Mouse (Mus musculus) left cerebral cortex, adult 2 months (tissue): ENCODE results near the gene Fhl2. TPM values are rescaled to one million over a fixed set of nuclear protein-coding genes. Genes with fewer than 3 reads are reported as not detected.

ENCODE experiments used
- DNase-seq, 2 experiments: peaks; one replicate each; pipeline ENCODE4 v3.0.0; 2021 to 2022; ENCODE audit warnings: low spot score in 2 of 2, mixed read lengths in 1 of 2; ENCODE audit errors: extremely low spot score in 1 of 2
- H3K27ac ChIP-seq: fragments of 200-600 bp; 2 replicates; pipeline ENCODE4 v1.8.1; 2022
- H3K4me3 ChIP-seq: fragments of 200-600 bp; 2 replicates; pipeline ENCODE4 v1.8.1; 2022
- CTCF ChIP-seq: fragments of 200-600 bp; IDR thresholded peaks from 2 replicates; pipeline ENCODE4 v1.8.1; 2022; ENCODE audit warnings: antibody characterized with exemption, mild to moderate bottlenecking, moderate library complexity
- intact Hi-C: fragments of 180-260 bp; cut with DNase I; formaldehyde crosslinking; loops from one replicate; pipeline ENCODE4 v1.15.1; 2025
- long read RNA-seq, 2 experiments: library from polyadenylated mRNA; stranded (forward); transcript quantifications; one replicate each; pipeline ENCODE4 v2.0.0; 2021; ENCODE audit warnings: borderline mapping rate in 2 of 2
- total RNA-seq, 2 experiments: library from RNA; stranded (reverse); gene quantifications; 2 replicates each; pipeline ENCODE4 v1.2.3; 2021

Fhl2 gene
- 10 to 100 TPM; 56.3 to 62.8 TPM for total RNA-seq
- long read RNA-seq, experiment 1, transcript Fhl2-201 (6 exons, 1,563 nt): major isoform, 39 of 41 reads
- long read RNA-seq, experiment 1, partial matches to known transcripts: 2 of 41 reads
- long read RNA-seq, experiment 1, other reads (novel, unspliced or antisense): 0 of 41 reads
- long read RNA-seq, experiment 2, transcript Fhl2-201 (6 exons, 1,563 nt): major isoform, 12 of 14 reads
- long read RNA-seq, experiment 2, partial matches to known transcripts: 2 of 14 reads
- long read RNA-seq, experiment 2, other reads (novel, unspliced or antisense): 0 of 14 reads

DNA sequence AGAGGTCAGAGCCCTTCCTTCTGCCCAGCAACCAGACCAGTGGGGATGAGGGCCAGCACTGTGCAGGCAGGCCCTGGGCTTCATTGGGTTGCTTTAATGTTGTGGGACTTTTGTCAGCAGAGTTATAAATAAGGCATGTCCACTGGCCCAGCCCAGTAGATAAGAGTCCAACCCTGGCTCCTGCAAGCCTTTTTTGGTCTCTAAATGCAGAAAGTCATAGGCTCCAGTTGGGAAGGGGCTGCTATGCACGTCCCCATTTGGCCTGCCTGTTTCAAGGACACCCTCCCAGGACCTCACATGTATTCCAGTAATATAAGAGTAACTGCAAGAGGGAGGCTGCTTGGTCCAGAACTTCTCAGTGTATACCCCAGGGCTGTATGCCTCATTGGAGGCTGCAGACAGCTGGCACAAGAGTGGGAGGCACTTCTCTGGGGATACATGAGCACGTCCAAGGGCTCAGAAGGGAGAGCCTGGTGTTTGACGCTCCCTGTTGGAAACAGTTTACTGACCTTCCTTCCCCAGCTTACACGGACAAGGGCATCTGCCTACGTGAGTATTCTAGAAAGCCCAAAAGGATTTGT lies at the start of gene Fhl2:
Fhl2 (minus strand) TSS at position 324 of the 581 bp plus-strand sequence.
- intact Hi-C loops: loop anchor here (5.0 kb wide), 1 partner anchor 34 kb away; no protein-coding TSS in a partner anchor
- DNase-seq: no peak
- TF ChIP-seq CTCF: no peak
- H3K27ac ChIP-seq: no peak within 1 kb of the TSS; the same call in 1 of the 2 replicates
- no peak within 1 kb of the TSS for H3K4me3 ChIP-seq

GRCm38 (mm10) chr1:43245014-43245413 lies 48.2 kb upstream of the Fhl2 start:
- intact Hi-C loops: no loop called here
- no peak for TF ChIP-seq CTCF
- no peak for DNase-seq
- H3K27ac ChIP-seq: no peak overlapping the region
- no peak overlapping the region for H3K4me3 ChIP-seq

- Histone ChIP-seq H3K27ac (no peak overlapping the region), H3K4me3 (no peak overlapping the region)
- intact Hi-C loops: no loop called here
- no peak for DNase-seq
- TF ChIP-seq CTCF: no peak
Observed at GRCm38 (mm10) chr1:43241208-43241607, 44.4 kb upstream of the Fhl2 start.

DNA sequence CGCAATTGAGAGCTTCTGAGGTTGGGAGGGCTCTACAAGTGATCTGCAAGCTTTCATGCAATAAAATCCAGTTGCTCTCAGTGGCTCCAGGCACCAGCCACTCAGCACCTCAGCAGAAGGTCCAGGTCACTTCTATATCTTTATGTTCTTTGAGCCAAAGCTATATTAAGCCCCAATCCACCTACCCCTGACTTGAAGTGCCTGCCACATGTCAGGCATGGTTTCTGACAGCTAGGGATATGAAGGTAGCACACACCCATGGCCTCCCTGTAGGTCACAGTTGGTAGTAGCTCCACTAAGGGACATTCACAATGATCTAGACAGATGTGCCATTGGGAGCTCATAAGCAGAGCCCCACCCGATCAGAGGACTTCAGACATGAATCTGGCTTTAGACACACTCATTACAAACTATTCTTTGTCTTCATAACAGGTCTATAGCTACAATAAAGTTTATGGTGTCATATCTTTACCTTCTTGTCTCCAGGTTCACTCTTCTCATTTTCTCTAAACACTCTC lies 43.1 kb upstream of the Fhl2 start:
- intact Hi-C loops: no loop called here
- DNase-seq: no peak
- Histone ChIP-seq H3K4me3 (no peak overlapping the region), H3K27ac (no peak overlapping the region)
- TF ChIP-seq CTCF: no peak

- no peak for TF ChIP-seq CTCF
- H3K4me3 ChIP-seq: no peak overlapping the region
- DNase-seq: no peak
- H3K27ac ChIP-seq: no peak overlapping the region
- intact Hi-C loops: no loop called here
Observed at GRCm38 (mm10) chr1:43238471-43238870, 41.7 kb upstream of the Fhl2 start.

GRCm38 (mm10) chr1:43237360-43238235 lies 40.8 kb upstream of the Fhl2 start:
- intact Hi-C loops: no loop called here
- DNase-seq: no peak
- no peak for TF ChIP-seq CTCF
- H3K4me3 ChIP-seq: no peak overlapping the region
- no peak overlapping the region for H3K27ac ChIP-seq

DNA sequence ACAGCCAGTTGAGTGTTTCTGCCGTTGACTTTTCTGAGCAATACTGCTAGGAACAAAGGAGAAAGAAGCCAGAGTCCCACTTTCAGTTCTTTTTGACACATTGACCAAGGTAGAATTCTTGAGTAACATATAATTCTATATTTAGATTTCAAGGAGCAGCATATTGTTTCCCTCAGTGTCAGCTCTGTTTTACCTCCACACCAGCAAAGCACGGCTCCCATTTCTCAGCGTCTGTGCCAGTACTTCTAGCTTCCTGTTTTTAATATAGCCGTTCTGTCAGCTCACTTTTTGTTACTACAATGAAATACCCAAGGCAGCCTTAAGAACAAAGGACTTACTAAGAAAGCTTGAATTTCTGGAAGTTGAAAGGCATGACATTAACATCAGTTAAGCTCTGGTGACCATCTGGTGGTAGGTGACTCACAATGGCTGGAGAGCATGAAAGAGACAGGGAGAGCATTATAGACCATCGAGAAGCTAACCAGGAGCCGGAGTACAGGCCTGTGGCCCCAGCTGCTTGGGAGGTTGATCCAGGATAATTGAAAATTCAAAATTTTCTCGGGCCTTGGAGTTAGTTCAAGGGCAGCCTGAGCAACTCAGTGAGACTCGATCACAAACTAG lies 28.9 kb upstream of the Fhl2 start:
- intact Hi-C loops: no loop called here
- DNase-seq: no peak
- TF ChIP-seq CTCF: no peak
- no peak overlapping the region for H3K27ac ChIP-seq
- H3K4me3 ChIP-seq: no peak overlapping the region

GRCm38 (mm10) chr1:43224943-43225342 lies 28.2 kb upstream of the Fhl2 start:
- intact Hi-C loops: no loop called here
- H3K27ac ChIP-seq: no peak overlapping the region
- no peak overlapping the region for H3K4me3 ChIP-seq
- no peak for TF ChIP-seq CTCF
- DNase-seq: no peak

GRCm38 (mm10) chr1:43224171-43224570 lies 27.4 kb upstream of the Fhl2 start:
- Histone ChIP-seq H3K27ac (no peak overlapping the region), H3K4me3 (no peak overlapping the region)
- TF ChIP-seq CTCF: no peak
- intact Hi-C loops: no loop called here
- no peak for DNase-seq

DNA sequence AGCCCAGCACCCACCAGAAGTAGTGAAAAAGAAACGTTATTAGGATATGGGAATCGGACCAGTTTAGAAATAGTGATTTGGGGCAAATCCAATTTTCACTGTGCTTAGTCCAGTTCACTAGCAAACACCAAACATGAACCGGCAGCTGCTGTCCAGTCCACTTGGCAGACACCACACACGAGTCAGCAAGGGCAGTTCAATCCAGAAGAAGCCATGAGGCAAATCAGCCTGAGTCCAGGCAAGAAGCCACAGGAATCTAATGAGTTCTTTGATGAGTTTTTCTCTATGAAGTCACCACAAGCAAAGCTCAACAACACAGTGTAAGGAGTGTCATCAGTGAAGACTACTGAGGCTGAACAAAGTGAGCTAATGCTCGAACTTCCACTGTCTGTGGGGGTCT lies 26.3 kb upstream of the Fhl2 start:
- TF ChIP-seq CTCF: no peak
- intact Hi-C loops: no loop called here

GRCm38 (mm10) chr1:43218016-43218680 lies 21.4 kb upstream of the Fhl2 start:
- intact Hi-C loops: loop anchor here (1.0 to 5.0 kb wide), 2 partner anchors 41 to 81 kb away; no protein-coding TSS in a partner anchor
- no peak overlapping the region for H3K4me3 ChIP-seq
- DNase-seq: no peak
- no peak for TF ChIP-seq CTCF
- H3K27ac ChIP-seq: peak overlapping the region; percentile 77; the same call in 1 of the 2 replicates

More for the DNA sequence above, 26.3 kb upstream of the Fhl2 start:
- DNase-seq: no peak
- Histone ChIP-seq H3K4me3 (no peak overlapping the region), H3K27ac (no peak overlapping the region)
